In the genomic region with DNA sequence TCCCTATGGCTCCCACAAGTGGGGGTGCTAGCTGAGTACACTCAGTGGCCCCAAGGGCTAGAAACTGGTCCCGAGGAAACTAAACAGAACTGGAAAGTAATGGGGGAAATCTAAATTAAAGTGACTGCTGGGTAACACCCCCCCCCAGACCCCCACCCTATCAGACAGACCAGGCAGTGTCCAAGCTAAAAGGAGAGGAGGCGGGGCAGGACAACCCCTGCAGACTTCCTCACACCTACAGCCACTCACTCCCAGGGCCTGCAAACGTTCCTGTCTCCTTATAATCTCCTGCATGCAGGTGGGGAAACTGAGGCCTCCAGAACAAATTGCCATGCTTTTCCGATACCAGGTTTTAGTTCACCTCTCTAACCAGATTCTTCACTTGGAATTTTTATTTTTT, we compare ENCODE assay signal across 8 mouse cellular contexts. TPM values are rescaled to one million over a fixed set of nuclear protein-coding genes. Genes with fewer than 3 reads are reported as not detected.
A peak's percentile ranks its signal among the peaks of the same experiment; 100 is the strongest.
DNase-seq lines count a peak whose midpoint lies in the region; ATAC-seq and TF ChIP-seq lines count a peak whose summit lies in the region.

No protein-coding gene starts in this region.

- peak overlapping the region; percentile 90; the same call in 1 of the 2 replicates for H3K9ac ChIP-seq in lung, postnatal 0 days (replicated peaks; ENCODE audit: low read depth)

- H3K4me1 ChIP-seq in lung, postnatal 0 days (ENCODE audit: insufficient read depth, low read depth, low read length), result peaks cover 19% of the 10 kb centered on the region; the same call in 1 of the 2 replicates

- peak; percentile 33 to 34 for DNase-seq in cerebellum, adult 18-20 months
- DNase-seq in cerebellum, adult 11 months, result no peak
- no peak for DNase-seq in lung, postnatal 0 days (ENCODE audit: low spot score)
- DNase-seq in lung, postnatal 4 days, result no peak
- DNase-seq in liver, result peak; percentile 35
- DNase-seq in yolk sac, embryonic 10.5 days (ENCODE audit: low spot score), result peak; percentile 40
- no peak for DNase-seq in spleen, postnatal 4 days (ENCODE audit: low spot score in 2 of 2)
- no peak for DNase-seq in frontal cortex, postnatal 14 days (ENCODE audit: low spot score in 2 of 2)

- peak overlapping the region; percentile 97 for H3K27ac ChIP-seq in lung, postnatal 0 days (ENCODE audit: low read length)

- H3K27me3 ChIP-seq in lung, postnatal 0 days (replicated peaks; ENCODE audit: insufficient read depth, low read length), result no peaks in the 10 kb centered on the region

- H3K36me3 ChIP-seq in lung, postnatal 0 days (ENCODE audit: insufficient read depth, low read length), result no peaks in the 10 kb centered on the region

- WGBS in lung, postnatal 0 days, result 10% methylated on average over 4 of the region's 4 CpGs

- peak overlapping the region; percentile 94 for H3K4me2 ChIP-seq in lung, postnatal 0 days (replicated peaks; ENCODE audit: low read depth, low read length)

- no peak for TF ChIP-seq CTCF in lung, postnatal 0 days (IDR thresholded peaks at IDR 0.05)

- H3K4me3 ChIP-seq in lung, postnatal 0 days (ENCODE audit: low read depth, low read length), result peak overlapping the region; percentile 81

- H3K9me3 ChIP-seq in lung, postnatal 0 days (ENCODE audit: low read length), result no peaks in the 10 kb centered on the region

- ATAC-seq in lung, postnatal 0 days, result no peak

- TF ChIP-seq EP300 in lung, postnatal 0 days (IDR thresholded peaks at IDR 0.05), result no peak

RNA-seq across cellular contexts. Expression of gene Usp46, which starts 0.9 kb away (rescaled TPM):
- 27.3 and 33.8 TPM in 2 replicates for polyA plus RNA-seq in lung, postnatal 0 days (2015; fragmentation: Nextera tagmentation; extraction: Ambion mirVana)

Comparison
In these comparisons a context has a peak if more than half of its experiments do, and no peak if none do; other contexts are left out.
1. DNase-seq: peak in cerebellum, adult 18-20 months (2 of 2), liver (single experiment) and yolk sac, embryonic 10.5 days (single experiment); none in cerebellum, adult 11 months (single experiment), lung, postnatal 0 days (single experiment), lung, postnatal 4 days (0 of 2), spleen, postnatal 4 days (0 of 2) and frontal cortex, postnatal 14 days (0 of 2).